Mouse (Mus musculus) heart, embryonic 14.5 days (tissue): ENCODE measurements around the gene Ccl9. TPM values are rescaled to one million over a fixed set of nuclear protein-coding genes. Genes with fewer than 3 reads are reported as not detected.

Experiments
- ATAC-seq: fragments of 200-750 bp; cut with Nextera tagmentation; 2 replicates; pipeline ENCODE4 v1.8.0; 2017; ENCODE audit warnings: low read depth, moderate TSS enrichment; ENCODE audit not compliant: insufficient number of reproducible peaks, insufficient read depth, low FRiP score
- H3K27ac ChIP-seq, 2 experiments: fragments of 200-500 bp in 1 of 2; fragments of 300-500 bp in 1 of 2; sonication (generic) in 1 of 2; replicated peaks in 1 of 2; 2 replicates each; pipeline ENCODE4 v1.5.1; 2012 to 2014; ENCODE audit warnings: low read depth in 2 of 2, low read length in 2 of 2, control low read depth in 1 of 2, mild to moderate bottlenecking in 1 of 2, mixed read lengths in 1 of 2; ENCODE audit not compliant: control insufficient read depth in 1 of 2, insufficient read depth in 1 of 2
- H3K27me3 ChIP-seq: fragments of 300-500 bp; sonication (generic); 2 replicates; pipeline ENCODE4 v1.6.1; 2014; ENCODE audit warnings: mild to moderate bottlenecking, low read length, control low read depth; ENCODE audit not compliant: control insufficient read depth, insufficient read depth
- H3K36me3 ChIP-seq: fragments of 300-500 bp; sonication (generic); 2 replicates; pipeline ENCODE4 v1.6.1; 2014; ENCODE audit warnings: mild to moderate bottlenecking, control low read depth, low read length, mixed read lengths; ENCODE audit not compliant: control insufficient read depth, insufficient read depth
- H3K4me1 ChIP-seq, 2 experiments: fragments of 200-500 bp in 1 of 2; fragments of 300-500 bp in 1 of 2; sonication (generic) in 1 of 2; 2 replicates each; pipeline ENCODE4 v1.6.1; 2012 to 2014; ENCODE audit warnings: low read length in 2 of 2, control low read depth in 1 of 2, mixed read lengths in 1 of 2; ENCODE audit not compliant: control insufficient read depth in 2 of 2, insufficient read depth in 2 of 2
- H3K4me2 ChIP-seq: fragments of 300-500 bp; sonication (generic); 2 replicates; pipeline ENCODE4 v1.6.1; 2014; ENCODE audit warnings: mild to moderate bottlenecking, low read length
- H3K4me3 ChIP-seq, 2 experiments: fragments of 200-500 bp in 1 of 2; fragments of 300-500 bp in 1 of 2; sonication (generic) in 1 of 2; 2 replicates each; pipeline ENCODE4 v1.5.1; 2012 to 2014; ENCODE audit warnings: low read length in 2 of 2, mild to moderate bottlenecking in 2 of 2, control low read depth in 1 of 2, low read depth in 1 of 2, moderate library complexity in 1 of 2; ENCODE audit not compliant: control insufficient read depth in 1 of 2, insufficient read depth in 1 of 2
- H3K9ac ChIP-seq: fragments of 300-500 bp; sonication (generic); 2 replicates; pipeline ENCODE4 v1.6.1; 2014; ENCODE audit warnings: mild to moderate bottlenecking, low read length
- H3K9me3 ChIP-seq: fragments of 300-500 bp; sonication (generic); 2 replicates; pipeline ENCODE4 v1.6.1; 2016; ENCODE audit warnings: low read length, control low read depth; ENCODE audit not compliant: control insufficient read depth
- WGBS: fragments of 180-500 bp; shearing (Covaris S2); extraction: QIAGEN DNeasy Blood & Tissue Kit; methylation state at CpG from one replicate; pipeline ENCODE4 v1.1.7; 2014; 5-methylcytosine and 5-hydroxymethylcytosine counted together
- polyA plus RNA-seq: library from polyadenylated mRNA; unstranded; fragments of >200 nt; fragmentation: Nextera tagmentation; extraction: Ambion mirVana; gene quantifications from 2 replicates; pipeline ENCODE4 v1.2.1, GENCODE M21; 2014

Ccl9 gene
- polyA plus RNA-seq, 1 experiment from 2014 or later: 3.0 TPM

DNA sequence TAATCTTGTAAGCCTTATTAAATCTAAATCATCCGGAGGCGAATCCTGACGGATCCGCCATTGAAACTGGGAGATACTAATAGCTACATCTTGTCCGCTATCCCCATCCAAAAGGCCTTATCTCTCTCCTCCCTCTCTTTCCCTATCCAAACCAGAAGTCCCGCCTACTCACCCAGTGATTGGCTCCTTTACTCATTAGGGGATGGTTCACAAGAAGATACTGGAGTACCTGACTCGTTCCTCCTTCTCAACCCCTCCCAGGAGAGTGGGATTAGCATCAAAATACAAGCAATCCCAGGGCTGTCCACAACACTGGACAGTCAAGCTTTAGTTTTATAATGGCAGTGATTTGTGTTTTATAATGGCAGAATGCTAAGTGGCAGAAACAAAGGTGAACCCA, 11.1 kb downstream of the Ccl9 start:
- Histone ChIP-seq H3K9ac (no peak overlapping the region), H3K4me2 (no peak overlapping the region), H3K4me1 (no peaks in the 10 kb centered on the region), H3K4me3 (no peak overlapping the region), H3K9me3 (no peaks in the 10 kb centered on the region), H3K27ac (no peak overlapping the region), H3K27me3 (no peaks in the 10 kb centered on the region), H3K36me3 (no peaks in the 10 kb centered on the region)
- 61% methylated on average over 7 of the region's 7 CpGs for whole genome bisulfite sequencing
- ATAC-seq: no peak

- no peak for ATAC-seq
- Histone ChIP-seq H3K36me3 (no peaks in the 10 kb centered on the region), H3K9ac (no peak overlapping the region), H3K27me3 (no peaks in the 10 kb centered on the region), H3K27ac (no peak overlapping the region), H3K4me1 (no peaks in the 10 kb centered on the region), H3K4me2 (no peak overlapping the region), H3K4me3 (no peak overlapping the region), H3K9me3 (no peaks in the 10 kb centered on the region)
Measured at GRCm38 (mm10) chr11:83566617-83567016, 11.8 kb downstream of the Ccl9 start.

GRCm38 (mm10) chr11:83563754-83564153, 14.7 kb downstream of the Ccl9 start:
- H3K27me3 ChIP-seq: no peaks in the 10 kb centered on the region
- no peak for ATAC-seq
- H3K9ac ChIP-seq: no peak overlapping the region
- no peak overlapping the region for H3K4me2 ChIP-seq
- H3K4me3 ChIP-seq: no peak overlapping the region
- WGBS: 66% methylated on average over 2 of the region's 2 CpGs
- no peaks in the 10 kb centered on the region for H3K4me1 ChIP-seq
- no peak overlapping the region for H3K27ac ChIP-seq
- H3K36me3 ChIP-seq: no peaks in the 10 kb centered on the region
- H3K9me3 ChIP-seq: no peaks in the 10 kb centered on the region

GRCm38 (mm10) chr11:83562311-83562887, 16.0 kb downstream of the Ccl9 start:
- H3K36me3 ChIP-seq: no peaks in the 10 kb centered on the region
- 70% methylated on average over 6 of the region's 6 CpGs for WGBS
- no peak for ATAC-seq
- no peaks in the 10 kb centered on the region for H3K27me3 ChIP-seq
- no peaks in the 10 kb centered on the region for H3K4me1 ChIP-seq
- no peak overlapping the region for H3K4me2 ChIP-seq
- no peaks in the 10 kb centered on the region for H3K9me3 ChIP-seq
- no peak overlapping the region for H3K27ac ChIP-seq
- no peak overlapping the region for H3K4me3 ChIP-seq
- no peak overlapping the region for H3K9ac ChIP-seq

DNA sequence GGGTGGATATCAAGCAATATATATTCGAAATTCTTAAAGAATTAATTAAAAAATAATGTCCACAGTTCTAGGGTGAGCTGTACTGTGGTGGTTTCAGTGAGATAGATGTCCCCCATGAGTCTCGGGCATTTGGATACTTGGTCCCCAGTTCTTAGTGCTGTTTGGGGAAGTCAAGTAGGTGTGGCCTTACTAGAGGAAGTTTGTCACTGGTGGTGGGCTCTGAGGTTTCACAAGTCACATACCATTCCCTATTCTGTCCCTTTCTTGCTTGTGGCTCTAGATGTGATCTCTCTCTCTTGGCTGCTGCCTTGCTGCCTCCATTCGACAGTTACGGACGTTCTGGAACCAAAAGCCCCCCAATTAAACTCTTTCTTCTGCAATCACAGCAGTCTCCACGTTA, 18.0 kb downstream of the Ccl9 start:
- Histone ChIP-seq H3K27ac (no peak overlapping the region), H3K9ac (no peak overlapping the region), H3K27me3 (no peaks in the 10 kb centered on the region), H3K9me3 (no peaks in the 10 kb centered on the region), H3K4me2 (no peak overlapping the region), H3K36me3 (no peaks in the 10 kb centered on the region), H3K4me3 (no peak overlapping the region), H3K4me1 (no peaks in the 10 kb centered on the region)
- ATAC-seq: no peak
- 71% methylated on average over 6 of the region's 6 CpGs for WGBS

DNA sequence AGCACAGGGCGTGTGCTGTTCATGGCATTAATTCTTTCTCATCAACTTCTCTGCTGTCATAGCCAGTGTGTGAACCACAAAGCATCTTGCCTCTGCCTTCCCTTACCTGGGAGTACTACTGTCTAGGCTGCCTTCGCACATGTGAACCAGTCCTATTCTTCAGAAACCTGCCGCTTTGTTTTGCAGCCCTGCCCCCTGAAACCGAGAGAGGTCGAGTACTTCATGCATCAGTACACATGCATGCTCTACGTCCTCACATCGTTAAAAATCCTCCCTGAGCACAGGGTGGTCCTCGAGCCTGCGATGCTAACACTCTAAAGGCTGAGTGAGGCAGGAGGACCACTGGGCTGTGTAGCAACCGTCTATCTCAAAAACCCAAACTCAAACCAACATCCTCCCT, 21.4 kb downstream of the Ccl9 start:
- no peaks in the 10 kb centered on the region for H3K4me1 ChIP-seq
- 78% methylated on average over 10 of the region's 10 CpGs for WGBS
- H3K27me3 ChIP-seq: no peaks in the 10 kb centered on the region
- H3K27ac ChIP-seq: no peak overlapping the region
- H3K9ac ChIP-seq: no peak overlapping the region
- no peaks in the 10 kb centered on the region for H3K36me3 ChIP-seq
- no peak overlapping the region for H3K4me3 ChIP-seq
- ATAC-seq: no peak
- no peak overlapping the region for H3K4me2 ChIP-seq
- no peaks in the 10 kb centered on the region for H3K9me3 ChIP-seq

- WGBS: 32% methylated on average over 8 of the region's 8 CpGs
- Histone ChIP-seq H3K9ac (no peak overlapping the region), H3K4me2 (no peak overlapping the region), H3K36me3 (no peaks in the 10 kb centered on the region), H3K27ac (no peak overlapping the region), H3K9me3 (no peaks in the 10 kb centered on the region), H3K4me3 (no peak overlapping the region), H3K27me3 (no peaks in the 10 kb centered on the region), H3K4me1 (no peaks in the 10 kb centered on the region)
- ATAC-seq: no peak
Measured at GRCm38 (mm10) chr11:83556085-83556781, 22.2 kb downstream of the Ccl9 start.

DNA sequence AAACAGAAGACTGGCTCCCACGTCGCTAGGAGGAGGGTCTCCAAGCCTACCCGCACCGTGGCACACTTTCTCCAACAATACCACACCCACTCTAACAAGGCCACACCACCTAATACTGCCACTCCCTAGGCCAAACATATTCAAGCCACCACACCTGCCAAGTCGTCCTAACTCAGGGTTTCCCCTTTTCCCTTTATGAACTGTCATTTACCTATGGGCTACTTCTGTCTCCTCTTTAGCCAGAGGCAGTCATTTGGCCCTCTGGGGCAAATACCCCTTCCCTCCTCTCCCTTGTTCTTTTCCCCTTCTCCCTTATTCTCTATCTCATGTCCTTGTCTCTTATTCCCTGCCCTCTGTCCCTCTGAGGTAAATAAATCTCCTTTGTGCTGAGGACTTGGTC, 26.8 kb downstream of the Ccl9 start:
- H3K9ac ChIP-seq: no peak overlapping the region
- H3K4me2 ChIP-seq: no peak overlapping the region
- H3K4me3 ChIP-seq: no peak overlapping the region
- no peak overlapping the region for H3K27ac ChIP-seq
- H3K27me3 ChIP-seq: no peaks in the 10 kb centered on the region
- H3K9me3 ChIP-seq: no peaks in the 10 kb centered on the region
- 76% methylated on average over 5 of the region's 5 CpGs for WGBS
- no peak for ATAC-seq
- no peaks in the 10 kb centered on the region for H3K4me1 ChIP-seq
- H3K36me3 ChIP-seq: no peaks in the 10 kb centered on the region
